Mouse (Mus musculus) liver, embryonic 12.5 days (tissue): ENCODE results near the gene Gm3448. TPM values are rescaled to one million over a fixed set of nuclear protein-coding genes. Genes with fewer than 3 reads are reported as not detected.
"Not testable (repeated sequence)": the region's sequence is repeated elsewhere in the genome, so short reads cannot be mapped to it uniquely, and the experiment has no call there.

Experiments used
- ATAC-seq: fragments of 200-750 bp; cut with Nextera tagmentation; 2 replicates; pipeline ENCODE4 v1.8.0; 2017; ENCODE audit warnings: moderate number of reproducible peaks, mild to moderate bottlenecking, moderate library complexity
- H3K27ac ChIP-seq: fragments of 300-500 bp; sonication (generic); 2 replicates; pipeline ENCODE4 v1.5.1; 2016; ENCODE audit warnings: mild to moderate bottlenecking
- H3K27me3 ChIP-seq: fragments of 300-500 bp; sonication (generic); replicated peaks from 2 replicates; pipeline ENCODE4 v1.6.1; 2016; ENCODE audit warnings: mild to moderate bottlenecking, moderate library complexity
- H3K36me3 ChIP-seq: fragments of 300-500 bp; sonication (generic); 2 replicates; pipeline ENCODE4 v1.6.1; 2016; ENCODE audit warnings: mild to moderate bottlenecking, moderate library complexity
- H3K4me1 ChIP-seq: fragments of 300-500 bp; sonication (generic); 2 replicates; pipeline ENCODE4 v1.6.1; 2016
- H3K4me2 ChIP-seq: fragments of 300-500 bp; sonication (generic); 2 replicates; pipeline ENCODE4 v1.6.1; 2016; ENCODE audit warnings: mild to moderate bottlenecking, moderate library complexity
- H3K4me3 ChIP-seq: fragments of 300-500 bp; sonication (generic); 2 replicates; pipeline ENCODE4 v1.5.1; 2016; ENCODE audit warnings: mild to moderate bottlenecking, moderate library complexity
- H3K9ac ChIP-seq: fragments of 300-500 bp; sonication (generic); 2 replicates; pipeline ENCODE4 v1.6.1; 2016; ENCODE audit warnings: mild to moderate bottlenecking, moderate library complexity
- H3K9me3 ChIP-seq: fragments of 300-500 bp; sonication (generic); replicated peaks from 2 replicates; pipeline ENCODE4 v1.6.1; 2016; ENCODE audit warnings: mild to moderate bottlenecking, moderate library complexity
- WGBS: fragments of 180-500 bp; shearing (Covaris S2); methylation state at CpG from one replicate; pipeline ENCODE4 v1.1.7; 2016; ENCODE audit not compliant: insufficient replicate concordance; 5-methylcytosine and 5-hydroxymethylcytosine counted together
- polyA plus RNA-seq: library from polyadenylated mRNA; unstranded; fragments of >200 nt; fragmentation: Nextera tagmentation; extraction: Ambion mirVana; gene quantifications from 2 replicates; pipeline ENCODE4 v1.2.1, GENCODE M21; 2016

The Gm3448 gene
- polyA plus RNA-seq, 1 experiment from 2014 or later = 4.1 TPM

GRCm38 (mm10) chr17:15065391-15066024 is 24.2 kb upstream of the Gm3448 start:
- 44% methylated on average over 13 of the region's 13 CpGs for WGBS
- no peak for ATAC-seq

DNA sequence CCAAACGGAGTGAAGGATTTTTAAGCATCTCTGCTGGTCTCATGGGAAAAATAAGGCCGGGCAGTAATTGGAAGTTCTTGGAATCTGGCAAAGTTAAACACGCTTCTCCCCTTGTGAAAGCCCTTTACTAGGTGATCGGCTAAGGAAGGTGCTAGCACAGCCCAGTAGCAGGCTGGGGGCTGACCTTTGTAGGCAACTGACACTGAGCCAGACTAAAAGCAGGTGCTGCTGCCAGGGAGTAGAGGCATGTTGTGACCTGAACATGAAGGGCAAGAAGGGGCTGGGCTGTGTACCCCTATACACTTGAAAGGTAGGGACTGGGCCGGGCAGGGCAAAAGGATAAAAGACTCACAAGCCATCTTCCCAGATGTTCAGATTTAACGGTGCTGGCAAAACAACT is 19.0 kb upstream of the Gm3448 start:
- no peaks in the 10 kb centered on the region for H3K9me3 ChIP-seq
- H3K36me3 ChIP-seq = peaks cover 75% of the 10 kb centered on the region
- no peaks in the 10 kb centered on the region for H3K27me3 ChIP-seq
- H3K9ac ChIP-seq = no peak overlapping the region
- H3K4me3 ChIP-seq = no peak overlapping the region
- 86% methylated on average over 6 of the region's 6 CpGs for WGBS
- peaks cover 9% of the 10 kb centered on the region; the same call in 1 of the 2 replicates for H3K4me1 ChIP-seq
- no peak for ATAC-seq
- H3K4me2 ChIP-seq = no peak overlapping the region
- H3K27ac ChIP-seq = no peak overlapping the region

More at GRCm38 (mm10) chr17:15065391-15066024, 24.2 kb upstream of the Gm3448 start:
- Histone ChIP-seq H3K4me1 (peaks cover 12% of the 10 kb centered on the region; the same call in 1 of the 2 replicates), H3K36me3 (peaks cover 29% of the 10 kb centered on the region), H3K4me2 (no peak overlapping the region), H3K27ac (no peak overlapping the region), H3K4me3 (no peak overlapping the region), H3K27me3 (no peaks in the 10 kb centered on the region), H3K9ac (no peak overlapping the region), H3K9me3 (no peaks in the 10 kb centered on the region)

DNA sequence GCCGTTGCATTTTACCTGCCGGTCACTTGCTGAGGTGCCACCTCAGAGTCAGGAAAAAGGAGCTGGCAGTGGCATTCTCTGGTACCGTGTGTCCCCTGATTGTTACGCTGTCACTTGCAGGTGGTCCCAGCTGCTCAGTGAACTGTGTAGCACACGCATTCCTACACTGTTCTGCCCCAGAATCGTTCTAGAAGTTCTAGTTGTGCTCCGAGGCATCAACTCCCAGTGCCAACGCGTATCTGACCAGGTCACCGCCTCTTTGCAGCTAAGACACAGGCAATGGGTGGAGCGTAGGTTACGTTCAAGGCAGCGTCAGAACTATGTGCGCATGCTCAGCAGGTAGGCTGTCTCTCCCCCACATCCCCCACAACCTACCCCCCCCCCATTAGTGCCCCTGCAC is 18.3 kb upstream of the Gm3448 start:
- no peak for ATAC-seq
- Histone ChIP-seq H3K4me1 (peaks cover 9% of the 10 kb centered on the region; the same call in 1 of the 2 replicates), H3K4me3 (no peak overlapping the region), H3K9ac (no peak overlapping the region), H3K36me3 (peaks cover 81% of the 10 kb centered on the region), H3K27me3 (no peaks in the 10 kb centered on the region), H3K27ac (no peak overlapping the region), H3K9me3 (no peaks in the 10 kb centered on the region), H3K4me2 (no peak overlapping the region)
- WGBS = 86% methylated on average over 14 of the region's 14 CpGs

DNA sequence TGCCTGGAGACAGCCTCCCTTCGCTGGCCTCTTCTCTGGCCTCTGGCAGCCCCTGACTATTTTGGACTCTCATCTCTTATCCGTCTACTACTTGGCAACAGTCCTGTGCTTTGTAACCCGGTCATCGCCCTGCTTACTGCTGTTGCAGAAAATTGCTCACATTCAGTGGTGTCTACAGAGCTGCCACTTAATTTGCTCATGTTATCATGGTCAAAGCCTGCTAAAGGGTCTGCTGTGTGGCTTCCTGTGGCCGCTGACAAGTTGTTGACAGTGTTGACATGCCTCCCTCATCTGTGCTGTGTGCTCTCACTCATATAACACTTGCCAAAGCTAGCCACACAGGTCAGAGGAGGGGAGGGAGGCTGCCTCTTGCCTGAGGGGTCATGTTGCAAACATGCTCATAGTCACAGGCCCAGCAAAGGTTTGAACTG is 16.8 kb upstream of the Gm3448 start:
- no peaks in the 10 kb centered on the region for H3K27me3 ChIP-seq
- H3K36me3 ChIP-seq = peaks cover 78% of the 10 kb centered on the region
- WGBS = 68% methylated on average over 5 of the region's 5 CpGs
- H3K27ac ChIP-seq = no peak overlapping the region
- no peak overlapping the region for H3K9ac ChIP-seq
- peaks cover 9% of the 10 kb centered on the region; the same call in 1 of the 2 replicates for H3K4me1 ChIP-seq
- H3K4me3 ChIP-seq = no peak overlapping the region
- no peaks in the 10 kb centered on the region for H3K9me3 ChIP-seq
- H3K4me2 ChIP-seq = no peak overlapping the region
- 0 out of 2 replicates have a peak, but pooled peaks have one; percentile 14 for ATAC-seq

DNA sequence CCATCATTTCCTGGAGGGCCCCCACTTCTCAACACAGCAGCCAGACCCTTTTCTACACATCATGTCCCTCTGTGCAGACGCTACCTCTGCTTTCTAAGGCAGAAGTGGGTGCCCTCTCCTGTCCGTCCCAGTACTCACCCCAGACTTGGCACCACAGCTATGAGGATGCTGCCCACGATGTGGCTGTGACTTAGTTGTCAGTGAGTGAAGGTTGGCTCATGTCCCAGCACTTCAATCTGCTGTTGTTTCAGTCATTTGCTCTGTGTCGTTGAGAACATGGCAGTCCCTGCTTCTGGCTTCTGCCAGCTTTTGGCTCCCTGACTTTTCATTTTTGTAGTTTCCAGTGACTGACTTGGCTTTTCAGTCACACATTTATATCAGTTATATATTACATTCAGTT is 14.6 kb upstream of the Gm3448 start:
- no peak for ATAC-seq
- H3K9me3 ChIP-seq = no peaks in the 10 kb centered on the region
- no peaks in the 10 kb centered on the region for H3K27me3 ChIP-seq
- peaks cover 9% of the 10 kb centered on the region; the same call in 1 of the 2 replicates for H3K4me1 ChIP-seq
- H3K36me3 ChIP-seq = peaks cover 57% of the 10 kb centered on the region
- 73% methylated on average over 4 of the region's 4 CpGs for WGBS
- H3K9ac ChIP-seq = no peak overlapping the region
- H3K4me2 ChIP-seq = no peak overlapping the region
- no peak overlapping the region for H3K4me3 ChIP-seq
- no peak overlapping the region for H3K27ac ChIP-seq

DNA sequence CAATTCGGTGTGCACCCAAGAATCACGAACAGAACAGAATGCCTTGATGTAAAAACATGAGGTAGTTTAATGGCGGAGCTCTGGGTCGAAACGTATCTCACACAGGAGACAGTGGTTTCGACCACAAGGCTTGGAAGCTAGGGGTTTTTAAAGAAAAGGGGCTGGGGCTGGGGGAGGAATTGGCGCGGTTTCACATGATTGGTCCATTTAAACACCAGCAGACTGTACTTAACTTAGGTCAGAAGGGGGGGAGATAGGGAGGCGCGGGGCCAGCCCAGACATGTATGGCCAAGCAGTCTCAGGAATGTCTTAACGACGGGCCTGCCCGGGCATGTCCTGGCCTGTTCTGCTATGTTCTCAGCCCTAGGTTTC is 12.5 kb upstream of the Gm3448 start:
- H3K27ac ChIP-seq, ATAC-seq: not testable (repeated sequence)
- WGBS = 86% methylated on average over 11 of the region's 13 CpGs

DNA sequence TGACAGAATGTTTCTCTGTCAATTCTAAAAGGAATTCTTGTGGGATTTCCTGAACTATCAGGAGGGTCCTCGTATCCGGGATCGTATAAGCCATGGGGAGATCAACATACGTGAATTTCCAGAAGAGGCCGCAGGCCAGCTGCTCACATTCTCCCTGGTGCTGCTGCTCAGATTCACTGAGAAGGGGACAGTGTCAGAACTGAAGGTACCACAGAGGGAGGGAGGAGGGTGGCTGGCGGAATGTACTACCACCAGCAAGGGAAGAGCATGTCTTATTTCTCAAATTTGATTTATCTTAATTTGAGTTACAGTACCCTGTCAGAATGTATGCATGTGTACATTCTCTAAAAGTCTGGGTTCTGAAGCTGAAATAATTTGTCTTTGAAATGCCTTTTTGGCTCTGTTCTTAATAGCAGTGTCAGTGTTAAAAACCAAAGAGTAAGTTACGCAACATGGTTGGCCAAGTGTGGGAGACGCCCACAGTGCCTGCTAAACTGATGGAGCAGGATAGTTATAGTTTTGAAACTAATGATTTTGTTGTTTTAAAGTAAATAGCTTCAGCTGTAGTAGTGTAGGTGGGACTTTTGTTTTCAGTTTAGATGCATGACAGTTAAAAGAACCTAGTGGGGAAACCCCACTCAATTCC is 12.0 kb upstream of the Gm3448 start:
- 0 out of 2 replicates have a peak, but pooled peaks have one; percentile 24 for ATAC-seq
- WGBS = 95% methylated on average over 6 of the region's 8 CpGs
- H3K27me3 ChIP-seq, H3K4me3 ChIP-seq, H3K27ac ChIP-seq, H3K4me1 ChIP-seq, H3K9me3 ChIP-seq, H3K4me2 ChIP-seq, H3K9ac ChIP-seq: not testable (repeated sequence)
- peaks cover 31% of the 10 kb centered on the region for H3K36me3 ChIP-seq

More for the DNA sequence above, 12.5 kb upstream of the Gm3448 start:
- H3K36me3 ChIP-seq = peaks cover 36% of the 10 kb centered on the region
- H3K9me3 ChIP-seq, H3K4me1 ChIP-seq, H3K27me3 ChIP-seq, H3K4me3 ChIP-seq, H3K9ac ChIP-seq, H3K4me2 ChIP-seq: not testable (repeated sequence)

- H3K36me3 ChIP-seq = peaks cover 26% of the 10 kb centered on the region; the same call in 1 of the 2 replicates
- not testable (repeated sequence) for H3K27me3 ChIP-seq, H3K4me3 ChIP-seq, H3K4me1 ChIP-seq, H3K9ac ChIP-seq, H3K4me2 ChIP-seq, H3K27ac ChIP-seq, H3K9me3 ChIP-seq
- ATAC-seq = peak; percentile 25; the same call in 1 of the 2 replicates
- WGBS = 53% methylated on average over 1 of the region's 1 CpGs
Measured at GRCm38 (mm10) chr17:15052766-15053165, 11.4 kb upstream of the Gm3448 start.

- no CpG with 5 or more reads among the region's 1 CpGs for WGBS
- not testable (repeated sequence) for H3K27ac ChIP-seq, H3K27me3 ChIP-seq, H3K9me3 ChIP-seq, H3K4me2 ChIP-seq, ATAC-seq, H3K4me3 ChIP-seq, H3K36me3 ChIP-seq, H3K9ac ChIP-seq, H3K4me1 ChIP-seq
Measured at GRCm38 (mm10) chr17:15050338-15050737, 9.0 kb upstream of the Gm3448 start.

DNA sequence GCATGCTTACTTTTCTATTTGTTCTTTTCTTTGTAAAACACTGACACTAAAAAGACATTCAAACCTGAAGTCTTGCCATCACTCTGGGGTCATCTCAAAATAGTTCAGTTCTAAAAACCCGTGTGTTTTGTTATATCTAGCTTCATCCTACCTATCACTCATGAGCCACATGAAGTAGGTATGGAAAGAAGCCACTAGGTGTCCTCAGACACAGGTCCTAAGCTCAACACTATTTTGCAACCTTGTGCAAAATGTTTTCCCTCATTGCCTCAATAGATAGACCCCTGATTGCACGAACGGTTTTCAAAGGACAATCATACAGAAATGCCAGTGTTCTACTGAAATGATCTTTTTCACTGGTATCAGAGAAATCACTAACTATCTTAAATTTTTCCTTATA is 882 bp downstream of the Gm3448 start:
- no CpG with 5 or more reads among the region's 3 CpGs for WGBS
- H3K4me3 ChIP-seq, H3K36me3 ChIP-seq, H3K27me3 ChIP-seq, H3K27ac ChIP-seq, H3K4me2 ChIP-seq, H3K9me3 ChIP-seq, H3K9ac ChIP-seq, H3K4me1 ChIP-seq: not testable (repeated sequence)
- ATAC-seq = peak; percentile 33; the same call in 1 of the 2 replicates

GRCm38 (mm10) chr17:15031414-15031813 is 9.9 kb downstream of the Gm3448 start:
- H3K4me1 ChIP-seq, H3K9ac ChIP-seq, H3K4me2 ChIP-seq, H3K9me3 ChIP-seq, H3K4me3 ChIP-seq, H3K36me3 ChIP-seq, H3K27me3 ChIP-seq, H3K27ac ChIP-seq: not testable (repeated sequence)
- peak; percentile 84 for ATAC-seq
- no CpG with 5 or more reads among the region's 4 CpGs for WGBS

DNA sequence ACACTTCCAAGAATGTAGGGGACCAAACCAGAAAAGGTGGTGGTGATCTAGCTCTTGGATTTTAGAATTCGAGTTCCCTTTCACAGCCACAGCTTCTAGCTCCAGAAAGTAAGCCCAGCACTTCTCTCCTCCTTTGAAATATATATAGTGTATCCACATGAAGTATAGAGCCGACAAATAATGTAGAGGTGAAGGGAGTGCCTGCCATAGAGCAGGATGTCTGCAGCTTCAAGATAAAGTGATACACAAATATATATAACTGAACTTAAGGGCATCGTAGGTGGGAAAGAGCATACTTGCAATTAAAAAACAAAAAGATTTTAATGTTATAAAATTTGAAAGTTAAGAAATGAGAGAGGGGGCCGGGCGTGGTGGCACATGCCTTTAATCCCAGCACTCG is 15.8 kb downstream of the Gm3448 start:
- peak; percentile 31; the same call in 1 of the 2 replicates for ATAC-seq
- not testable (repeated sequence) for H3K27ac ChIP-seq, H3K36me3 ChIP-seq, H3K4me3 ChIP-seq, H3K4me2 ChIP-seq, H3K4me1 ChIP-seq, H3K9ac ChIP-seq, H3K27me3 ChIP-seq, H3K9me3 ChIP-seq
- no CpG with 5 or more reads among the region's 6 CpGs for WGBS
